Comparison of ENCODE assay signal across 16 mouse cellular contexts in genomic region chr11:115447321-115447885, GRCm38 (mm10). TPM values are rescaled to one million over a fixed set of nuclear protein-coding genes. Genes with fewer than 3 reads are reported as not detected.
DNase-seq lines count a peak whose midpoint lies in the region; ATAC-seq and TF ChIP-seq lines count a peak whose summit lies in the region.
"Had no signal": no experiment of that assay in that cellular context is flagged by ENCODE, and none has a peak within 500 bp of the region (broad histone marks: within the 10 kb centered on the region; RNA-seq: fewer than 3 reads in every experiment).

No protein-coding gene starts in this region.

- DNase-seq in heart, postnatal 4 days: peak; percentile 33
- DNase-seq in heart, postnatal 36 days: no peak
- DNase-seq: cerebellum, postnatal 36 days; gastrocnemius, postnatal 25 days; layer of hippocampus, adult 9-11 months had no signal

- H3K36me3 ChIP-seq in intestine, embryonic 16.5 days (ENCODE audit: control insufficient read depth, insufficient read depth, low read length): no peaks in the 10 kb centered on the region
- H3K36me3 ChIP-seq in kidney, embryonic 16.5 days (ENCODE audit: insufficient read depth, low read length): no peaks in the 10 kb centered on the region
- H3K36me3 ChIP-seq in small intestine, adult 2 months (ENCODE audit: control insufficient read depth, insufficient read depth, low read length): no peaks in the 10 kb centered on the region
- H3K36me3 ChIP-seq in hindbrain, embryonic 13.5 days: no peaks in the 10 kb centered on the region
- H3K36me3 ChIP-seq: embryonic facial prominence, embryonic 13.5 days; hindbrain, embryonic 15.5 days; midbrain, embryonic 13.5 days; neural tube, embryonic 12.5 days had no signal

- H3K9me3 ChIP-seq in intestine, embryonic 16.5 days (ENCODE audit: control insufficient read depth, low read length): no peaks in the 10 kb centered on the region
- H3K9me3 ChIP-seq in kidney, embryonic 16.5 days (ENCODE audit: low read length): no peaks in the 10 kb centered on the region
- H3K9me3 ChIP-seq in hindbrain, embryonic 13.5 days: no peaks in the 10 kb centered on the region
- H3K9me3 ChIP-seq: embryonic facial prominence, embryonic 13.5 days; hindbrain, embryonic 15.5 days; midbrain, embryonic 13.5 days; neural tube, embryonic 12.5 days had no signal

- H3K9ac ChIP-seq in intestine, embryonic 16.5 days (ENCODE audit: low read depth, low read length): peak overlapping the region; percentile 50
- no peak overlapping the region for H3K9ac ChIP-seq in kidney, embryonic 16.5 days (replicated peaks; ENCODE audit: low read length)
- no peak overlapping the region for H3K9ac ChIP-seq in hindbrain, embryonic 13.5 days
- H3K9ac ChIP-seq: embryonic facial prominence, embryonic 13.5 days; hindbrain, embryonic 15.5 days; midbrain, embryonic 13.5 days; neural tube, embryonic 12.5 days had no signal

- peak overlapping the region; percentile 21 for H3K4me3 ChIP-seq in intestine, embryonic 16.5 days (ENCODE audit: low read length)
- H3K4me3 ChIP-seq in kidney, embryonic 16.5 days (ENCODE audit: low read length): no peak overlapping the region
- peak overlapping the region; percentile 59 for H3K4me3 ChIP-seq in small intestine, adult 2 months (ENCODE audit: low read depth, low read length)
- H3K4me3 ChIP-seq in hindbrain, embryonic 13.5 days: no peak overlapping the region
- H3K4me3 ChIP-seq: embryonic facial prominence, embryonic 13.5 days; hindbrain, embryonic 15.5 days; midbrain, embryonic 13.5 days; neural tube, embryonic 12.5 days had no signal

- intact Hi-C loops in heart, postnatal 36 days (cut with DNase I): no loop called here

- H3K27me3 ChIP-seq in intestine, embryonic 16.5 days (replicated peaks; ENCODE audit: control insufficient read depth, insufficient read depth, low read length): no peaks in the 10 kb centered on the region
- no peaks in the 10 kb centered on the region for H3K27me3 ChIP-seq in kidney, embryonic 16.5 days (ENCODE audit: insufficient read depth, low read length)
- H3K27me3 ChIP-seq in small intestine, adult 2 months (ENCODE audit: control insufficient read depth, insufficient read depth, low read length): no peaks in the 10 kb centered on the region
- H3K27me3 ChIP-seq in hindbrain, embryonic 13.5 days: 0 out of 2 replicates have a peak, but pooled peaks cover 3% of the 10 kb centered on the region
- H3K27me3 ChIP-seq: embryonic facial prominence, embryonic 13.5 days; hindbrain, embryonic 15.5 days; midbrain, embryonic 13.5 days; neural tube, embryonic 12.5 days had no signal

- H3K4me1 ChIP-seq in intestine, embryonic 16.5 days (ENCODE audit: control insufficient read depth, insufficient read depth, low read length): peaks cover 42% of the 10 kb centered on the region
- H3K4me1 ChIP-seq in kidney, embryonic 16.5 days (ENCODE audit: insufficient read depth, low read length): peaks cover 40% of the 10 kb centered on the region
- H3K4me1 ChIP-seq in small intestine, adult 2 months (ENCODE audit: control insufficient read depth, insufficient read depth, insufficient read length, low read length): peaks cover 58% of the 10 kb centered on the region
- no peaks in the 10 kb centered on the region for H3K4me1 ChIP-seq in hindbrain, embryonic 13.5 days (replicated peaks)
- H3K4me1 ChIP-seq: hindbrain, embryonic 15.5 days; midbrain, embryonic 13.5 days; neural tube, embryonic 12.5 days had no signal

- WGBS in intestine, embryonic 16.5 days: 66% methylated on average over 11 of the region's 11 CpGs
- WGBS in kidney, embryonic 16.5 days: 79% methylated on average over 11 of the region's 11 CpGs
- WGBS in small intestine, adult 2 months: 31% methylated on average over 11 of the region's 11 CpGs
- 90% methylated on average over 11 of the region's 11 CpGs for WGBS in hindbrain, embryonic 13.5 days

- ATAC-seq in intestine, embryonic 16.5 days: peak; percentile 8; the same call in 1 of the 2 replicates
- ATAC-seq in kidney, embryonic 16.5 days (ENCODE audit: low FRiP score, low TSS enrichment): no peak
- no peak for ATAC-seq in granulocyte monocyte progenitor cell, adult 5-6 weeks (replicated peaks; ENCODE audit: poor library complexity, severe bottlenecking)
- ATAC-seq in hindbrain, embryonic 13.5 days (ENCODE audit: low FRiP score): no peak
- ATAC-seq: midbrain, embryonic 13.5 days had no signal

- TF ChIP-seq CTCF in small intestine, adult 2 months (IDR thresholded peaks at IDR 0.05; ENCODE audit: extremely low read depth, insufficient read length, insufficient replicate concordance, low read depth, low read length): no peak

- peak overlapping the region; percentile 32 for H3K4me2 ChIP-seq in intestine, embryonic 16.5 days (ENCODE audit: low read depth, low read length)
- no peak overlapping the region for H3K4me2 ChIP-seq in kidney, embryonic 16.5 days (replicated peaks; ENCODE audit: low read depth, low read length)
- no peak overlapping the region for H3K4me2 ChIP-seq in hindbrain, embryonic 13.5 days
- H3K4me2 ChIP-seq: embryonic facial prominence, embryonic 13.5 days; hindbrain, embryonic 15.5 days; midbrain, embryonic 13.5 days; neural tube, embryonic 12.5 days had no signal

- peak overlapping the region; percentile 92 for H3K27ac ChIP-seq in intestine, embryonic 16.5 days (ENCODE audit: low read length)
- H3K27ac ChIP-seq in kidney, embryonic 16.5 days (ENCODE audit: low read length): peak overlapping the region; percentile 96
- H3K27ac ChIP-seq in small intestine, adult 2 months (ENCODE audit: insufficient read depth, low read depth, low read length): peak overlapping the region; percentile 92
- no peak overlapping the region for H3K27ac ChIP-seq in hindbrain, embryonic 13.5 days
- H3K27ac ChIP-seq: embryonic facial prominence, embryonic 13.5 days; hindbrain, embryonic 15.5 days; midbrain, embryonic 13.5 days; neural tube, embryonic 12.5 days had no signal

- TF ChIP-seq POLR2A in small intestine, adult 2 months (IDR thresholded peaks at IDR 0.05; ENCODE audit: low read depth, low read length): no peak

RNA-seq across cellular contexts. Expression of gene Trim80, which starts 7.1 kb away (rescaled TPM):
- not detected for total RNA-seq in heart, postnatal 4 days (2021)
- not detected for total RNA-seq in heart, postnatal 36 days (2021)
- 1.1 and 1.4 TPM in 2 replicates for polyA plus RNA-seq in intestine, embryonic 16.5 days (2015; fragmentation: Nextera tagmentation; extraction: Ambion mirVana)
- 0.12 and 0.35 TPM in 2 replicates for polyA plus RNA-seq in kidney, embryonic 16.5 days (2015; fragmentation: Nextera tagmentation; extraction: Ambion mirVana)
- 1.5 and 4.7 TPM in 2 replicates for polyA plus RNA-seq in small intestine, adult 2 months (2012; rRNA removed)
- not detected in 2 replicates for total RNA-seq in granulocyte monocyte progenitor cell, adult 5-6 weeks (2014; fragmentation: Nextera tagmentation)
- not detected in 2 replicates for total RNA-seq in granulocyte monocyte progenitor cell, adult 5-6 weeks (2017)
- not detected in 2 replicates for polyA plus RNA-seq in hindbrain, embryonic 13.5 days (2015; fragmentation: Nextera tagmentation; extraction: Ambion mirVana)
- total RNA-seq: adrenal gland, adult 8-10 months; gastrocnemius, postnatal 25 days had no signal
- polyA plus RNA-seq: hindbrain, embryonic 15.5 days; limb, embryonic 11.5 days; midbrain, embryonic 13.5 days; neural tube, embryonic 12.5 days had no signal

RNA-seq across cellular contexts. Expression of gene Slc16a5, which starts 14.9 kb away (rescaled TPM):
- total RNA-seq in heart, postnatal 4 days (2021): under 1 TPM in 1 of 2 experiments, not detected in 1; 0.29 TPM
- not detected for total RNA-seq in heart, postnatal 36 days (2021)
- polyA plus RNA-seq in intestine, embryonic 16.5 days (2015; fragmentation: Nextera tagmentation; extraction: Ambion mirVana): 3.0 and 3.1 TPM in 2 replicates
- polyA plus RNA-seq in kidney, embryonic 16.5 days (2015; fragmentation: Nextera tagmentation; extraction: Ambion mirVana): 28.4 and 31.5 TPM in 2 replicates
- polyA plus RNA-seq in small intestine, adult 2 months (2012; rRNA removed): 98.7 and 220 TPM in 2 replicates
- total RNA-seq in granulocyte monocyte progenitor cell, adult 5-6 weeks (2014; fragmentation: Nextera tagmentation): not detected in 2 replicates
- total RNA-seq in granulocyte monocyte progenitor cell, adult 5-6 weeks (2017): not detected in 2 replicates
- polyA plus RNA-seq in hindbrain, embryonic 13.5 days (2015; fragmentation: Nextera tagmentation; extraction: Ambion mirVana): 0.19 TPM in 1 of 2 replicates, not detected in the other
- total RNA-seq: gastrocnemius, postnatal 25 days had no signal

RNA-seq across cellular contexts. Expression of gene Kctd2, which starts 27.5 kb away (rescaled TPM):
- 10 to 100 TPM; 22.8 to 27.3 TPM for total RNA-seq in heart, postnatal 4 days (2021)
- 10 to 100 TPM; 27.9 to 28.3 TPM for total RNA-seq in heart, postnatal 36 days (2021)
- polyA plus RNA-seq in intestine, embryonic 16.5 days (2015; fragmentation: Nextera tagmentation; extraction: Ambion mirVana): 2.8 and 3.5 TPM in 2 replicates
- polyA plus RNA-seq in kidney, embryonic 16.5 days (2015; fragmentation: Nextera tagmentation; extraction: Ambion mirVana): 4.7 and 4.8 TPM in 2 replicates
- 13.4 and 27.3 TPM in 2 replicates for polyA plus RNA-seq in small intestine, adult 2 months (2012; rRNA removed)
- 16.4 and 19.4 TPM in 2 replicates for total RNA-seq in granulocyte monocyte progenitor cell, adult 5-6 weeks (2014; fragmentation: Nextera tagmentation)
- 9.5 and 9.6 TPM in 2 replicates for total RNA-seq in granulocyte monocyte progenitor cell, adult 5-6 weeks (2017)
- polyA plus RNA-seq in hindbrain, embryonic 13.5 days (2015; fragmentation: Nextera tagmentation; extraction: Ambion mirVana): 17.7 and 22.2 TPM in 2 replicates

RNA-seq across cellular contexts. Expression of gene Atp5h, which starts 27.6 kb away (rescaled TPM):
- total RNA-seq in heart, postnatal 4 days (2021): 1,000 to 10,000 TPM; 1,670 to 1,720 TPM
- 1,000 to 10,000 TPM; 2,281 to 2,357 TPM for total RNA-seq in heart, postnatal 36 days (2021)
- polyA plus RNA-seq in intestine, embryonic 16.5 days (2015; fragmentation: Nextera tagmentation; extraction: Ambion mirVana): 985 and 1,025 TPM in 2 replicates
- 942 and 981 TPM in 2 replicates for polyA plus RNA-seq in kidney, embryonic 16.5 days (2015; fragmentation: Nextera tagmentation; extraction: Ambion mirVana)
- polyA plus RNA-seq in small intestine, adult 2 months (2012; rRNA removed): 50.8 and 61.5 TPM in 2 replicates
- 783 and 971 TPM in 2 replicates for total RNA-seq in granulocyte monocyte progenitor cell, adult 5-6 weeks (2014; fragmentation: Nextera tagmentation)
- total RNA-seq in granulocyte monocyte progenitor cell, adult 5-6 weeks (2017): 804 and 885 TPM in 2 replicates
- 945 and 956 TPM in 2 replicates for polyA plus RNA-seq in hindbrain, embryonic 13.5 days (2015; fragmentation: Nextera tagmentation; extraction: Ambion mirVana)

RNA-seq across cellular contexts. Expression of gene Armc7, which starts 28.1 kb away (rescaled TPM):
- total RNA-seq in heart, postnatal 4 days (2021): 1 to 10 TPM; 3.1 to 4.3 TPM
- total RNA-seq in heart, postnatal 36 days (2021): 1 to 10 TPM; 1.5 to 2.4 TPM
- 8.0 and 9.2 TPM in 2 replicates for polyA plus RNA-seq in intestine, embryonic 16.5 days (2015; fragmentation: Nextera tagmentation; extraction: Ambion mirVana)
- 9.0 and 10.5 TPM in 2 replicates for polyA plus RNA-seq in kidney, embryonic 16.5 days (2015; fragmentation: Nextera tagmentation; extraction: Ambion mirVana)
- polyA plus RNA-seq in small intestine, adult 2 months (2012; rRNA removed): 13.2 and 16.3 TPM in 2 replicates
- 5.1 and 5.2 TPM in 2 replicates for total RNA-seq in granulocyte monocyte progenitor cell, adult 5-6 weeks (2014; fragmentation: Nextera tagmentation)
- 2.6 and 4.1 TPM in 2 replicates for total RNA-seq in granulocyte monocyte progenitor cell, adult 5-6 weeks (2017)
- 16.9 and 18.0 TPM in 2 replicates for polyA plus RNA-seq in hindbrain, embryonic 13.5 days (2015; fragmentation: Nextera tagmentation; extraction: Ambion mirVana)

Comparison
In these comparisons a context has a peak if more than half of its experiments do, and no peak if none do; other contexts are left out.
1. H3K4me3 ChIP-seq: peak in intestine, embryonic 16.5 days (single experiment) and small intestine, adult 2 months (single experiment); none in kidney, embryonic 16.5 days (single experiment) and hindbrain, embryonic 13.5 days (single experiment).